Mouse (Mus musculus): ENCODE data around the gene Impg2. TPM values are rescaled to one million over a fixed set of nuclear protein-coding genes. Genes with fewer than 3 reads are reported as not detected.
A peak's percentile ranks its signal among the peaks of the same experiment; 100 is the strongest.

Impg2 gene
- polyA plus RNA-seq (2014; fragmentation: Nextera tagmentation; extraction: Ambion mirVana): 0.17 TPM in 1 of 2 replicates, not detected in the other

GRCm38 (mm10) chr16:56204051-56204450 lies at the start of gene Impg2:
Gene Impg2, plus strand, starts transcription at chr16:56204313.
- Histone ChIP-seq H3K36me3 (ENCODE audit: control insufficient read depth, insufficient read depth, low read length) (no peaks in the 10 kb centered on the region), H3K4me1 (ENCODE audit: control insufficient read depth, insufficient read depth, low read length) (no peaks in the 10 kb centered on the region), H3K9me3 (ENCODE audit: control insufficient read depth, low read length) (no peaks in the 10 kb centered on the region), H3K27ac (replicated peaks; ENCODE audit: low read depth, low read length) (no peak within 1 kb of the TSS), H3K9ac (ENCODE audit: low read length) (no peak within 1 kb of the TSS), H3K27me3 (ENCODE audit: control insufficient read depth, insufficient read depth, low read length) (no peaks in the 10 kb centered on the region), H3K4me3 (ENCODE audit: low read depth, low read length) (no peak within 1 kb of the TSS), H3K4me2 (ENCODE audit: low read depth, severe bottlenecking) (no peak within 1 kb of the TSS)
- WGBS: 46% methylated on average over 6 of the region's 6 CpGs
- DNase-seq (ENCODE audit: low spot score) (no peak), ATAC-seq (ENCODE audit: insufficient number of reproducible peaks, low FRiP score, low TSS enrichment, low read depth) (no peak)

- 90% methylated on average over 7 of the region's 7 CpGs for WGBS
- no peak overlapping the region for H3K27ac ChIP-seq (replicated peaks; ENCODE audit: low read depth, low read length)
- DNase-seq (ENCODE audit: low spot score): no peak
- H3K27me3 ChIP-seq (ENCODE audit: control insufficient read depth, insufficient read depth, low read length): no peaks in the 10 kb centered on the region
- H3K4me2 ChIP-seq (ENCODE audit: low read depth, severe bottlenecking): no peak overlapping the region
- no peaks in the 10 kb centered on the region for H3K4me1 ChIP-seq (ENCODE audit: control insufficient read depth, insufficient read depth, low read length)
- no peak overlapping the region for H3K9ac ChIP-seq (ENCODE audit: low read length)
- H3K36me3 ChIP-seq (ENCODE audit: control insufficient read depth, insufficient read depth, low read length): no peaks in the 10 kb centered on the region; the same call in 1 of the 2 replicates
- H3K9me3 ChIP-seq (ENCODE audit: control insufficient read depth, low read length): no peaks in the 10 kb centered on the region
- H3K4me3 ChIP-seq (ENCODE audit: low read depth, low read length): no peak overlapping the region
- no peak for ATAC-seq (ENCODE audit: insufficient number of reproducible peaks, low FRiP score, low TSS enrichment, low read depth)
Measured at GRCm38 (mm10) chr16:56163466-56163865, 40.6 kb upstream of the Impg2 start.

- ATAC-seq (ENCODE audit: insufficient number of reproducible peaks, low FRiP score, low TSS enrichment, low read depth) (no peak), DNase-seq (ENCODE audit: low spot score) (no peak)
- no peaks in the 10 kb centered on the region for H3K27me3 ChIP-seq (ENCODE audit: control insufficient read depth, insufficient read depth, low read length)
- no peak overlapping the region for H3K4me2 ChIP-seq (ENCODE audit: low read depth, severe bottlenecking)
- no peak overlapping the region for H3K9ac ChIP-seq (ENCODE audit: low read length)
- no peaks in the 10 kb centered on the region; the same call in 1 of the 2 replicates for H3K36me3 ChIP-seq (ENCODE audit: control insufficient read depth, insufficient read depth, low read length)
- no peaks in the 10 kb centered on the region for H3K9me3 ChIP-seq (ENCODE audit: control insufficient read depth, low read length)
- no peaks in the 10 kb centered on the region for H3K4me1 ChIP-seq (ENCODE audit: control insufficient read depth, insufficient read depth, low read length)
- no peak overlapping the region for H3K27ac ChIP-seq (replicated peaks; ENCODE audit: low read depth, low read length)
- H3K4me3 ChIP-seq (ENCODE audit: low read depth, low read length): no peak overlapping the region
Measured at GRCm38 (mm10) chr16:56170247-56170646, 33.9 kb upstream of the Impg2 start.

GRCm38 (mm10) chr16:56175867-56176581 lies 28.1 kb upstream of the Impg2 start:
- H3K9ac ChIP-seq (ENCODE audit: low read length): no peak overlapping the region
- H3K27ac ChIP-seq (replicated peaks; ENCODE audit: low read depth, low read length): no peak overlapping the region
- no peak overlapping the region for H3K4me2 ChIP-seq (ENCODE audit: low read depth, severe bottlenecking)
- no peak overlapping the region for H3K4me3 ChIP-seq (ENCODE audit: low read depth, low read length)
- no peaks in the 10 kb centered on the region for H3K4me1 ChIP-seq (ENCODE audit: control insufficient read depth, insufficient read depth, low read length)
- WGBS: 66% methylated on average over 8 of the region's 8 CpGs
- ATAC-seq (ENCODE audit: insufficient number of reproducible peaks, low FRiP score, low TSS enrichment, low read depth): no peak
- H3K9me3 ChIP-seq (ENCODE audit: control insufficient read depth, low read length): no peaks in the 10 kb centered on the region
- peak; percentile 35 for DNase-seq (ENCODE audit: low spot score)
- H3K36me3 ChIP-seq (ENCODE audit: control insufficient read depth, insufficient read depth, low read length): no peaks in the 10 kb centered on the region
- no peaks in the 10 kb centered on the region for H3K27me3 ChIP-seq (ENCODE audit: control insufficient read depth, insufficient read depth, low read length)

- no peak overlapping the region for H3K4me2 ChIP-seq (ENCODE audit: low read depth, severe bottlenecking)
- no peaks in the 10 kb centered on the region for H3K27me3 ChIP-seq (ENCODE audit: control insufficient read depth, insufficient read depth, low read length)
- ATAC-seq (ENCODE audit: insufficient number of reproducible peaks, low FRiP score, low TSS enrichment, low read depth) (no peak), DNase-seq (ENCODE audit: low spot score) (no peak)
- no peaks in the 10 kb centered on the region for H3K4me1 ChIP-seq (ENCODE audit: control insufficient read depth, insufficient read depth, low read length)
- no peak overlapping the region for H3K4me3 ChIP-seq (ENCODE audit: low read depth, low read length)
- H3K9me3 ChIP-seq (ENCODE audit: control insufficient read depth, low read length): no peaks in the 10 kb centered on the region
- peaks cover 2% of the 10 kb centered on the region; the same call in 1 of the 2 replicates for H3K36me3 ChIP-seq (ENCODE audit: control insufficient read depth, insufficient read depth, low read length)
- H3K27ac ChIP-seq (replicated peaks; ENCODE audit: low read depth, low read length): no peak overlapping the region
- no peak overlapping the region for H3K9ac ChIP-seq (ENCODE audit: low read length)
- WGBS: 93% methylated on average over 4 of the region's 4 CpGs
Measured at GRCm38 (mm10) chr16:56186863-56187262, 17.2 kb upstream of the Impg2 start.

GRCm38 (mm10) chr16:56188198-56188597 lies 15.9 kb upstream of the Impg2 start:
- whole genome bisulfite sequencing: 92% methylated on average over 9 of the region's 9 CpGs
- Histone ChIP-seq H3K27me3 (ENCODE audit: control insufficient read depth, insufficient read depth, low read length) (no peaks in the 10 kb centered on the region), H3K9me3 (ENCODE audit: control insufficient read depth, low read length) (no peaks in the 10 kb centered on the region), H3K4me2 (ENCODE audit: low read depth, severe bottlenecking) (no peak overlapping the region), H3K9ac (ENCODE audit: low read length) (no peak overlapping the region), H3K4me1 (ENCODE audit: control insufficient read depth, insufficient read depth, low read length) (no peaks in the 10 kb centered on the region), H3K27ac (replicated peaks; ENCODE audit: low read depth, low read length) (no peak overlapping the region), H3K4me3 (ENCODE audit: low read depth, low read length) (no peak overlapping the region), H3K36me3 (ENCODE audit: control insufficient read depth, insufficient read depth, low read length) (peaks cover 2% of the 10 kb centered on the region; the same call in 1 of the 2 replicates)
- ATAC-seq (ENCODE audit: insufficient number of reproducible peaks, low FRiP score, low TSS enrichment, low read depth): no peak
- no peak for DNase-seq (ENCODE audit: low spot score)

- WGBS: 53% methylated on average over 3 of the region's 3 CpGs
- H3K27ac ChIP-seq (replicated peaks; ENCODE audit: low read depth, low read length): no peak overlapping the region
- H3K4me2 ChIP-seq (ENCODE audit: low read depth, severe bottlenecking): no peak overlapping the region
- no peaks in the 10 kb centered on the region for H3K27me3 ChIP-seq (ENCODE audit: control insufficient read depth, insufficient read depth, low read length)
- no peak overlapping the region for H3K9ac ChIP-seq (ENCODE audit: low read length)
- no peaks in the 10 kb centered on the region for H3K36me3 ChIP-seq (ENCODE audit: control insufficient read depth, insufficient read depth, low read length)
- ATAC-seq (ENCODE audit: insufficient number of reproducible peaks, low FRiP score, low TSS enrichment, low read depth) (no peak), DNase-seq (ENCODE audit: low spot score) (no peak)
- no peak overlapping the region for H3K4me3 ChIP-seq (ENCODE audit: low read depth, low read length)
- H3K9me3 ChIP-seq (ENCODE audit: control insufficient read depth, low read length): no peaks in the 10 kb centered on the region
- no peaks in the 10 kb centered on the region for H3K4me1 ChIP-seq (ENCODE audit: control insufficient read depth, insufficient read depth, low read length)
Measured at GRCm38 (mm10) chr16:56212740-56213139, 8.6 kb downstream of the Impg2 start.

- no peaks in the 10 kb centered on the region for H3K9me3 ChIP-seq (ENCODE audit: control insufficient read depth, low read length)
- ATAC-seq (ENCODE audit: insufficient number of reproducible peaks, low FRiP score, low TSS enrichment, low read depth) (no peak), DNase-seq (ENCODE audit: low spot score) (no peak)
- no peak overlapping the region for H3K4me3 ChIP-seq (ENCODE audit: low read depth, low read length)
- no peak overlapping the region for H3K27ac ChIP-seq (replicated peaks; ENCODE audit: low read depth, low read length)
- no peak overlapping the region for H3K9ac ChIP-seq (ENCODE audit: low read length)
- no peaks in the 10 kb centered on the region for H3K36me3 ChIP-seq (ENCODE audit: control insufficient read depth, insufficient read depth, low read length)
- H3K27me3 ChIP-seq (ENCODE audit: control insufficient read depth, insufficient read depth, low read length): no peaks in the 10 kb centered on the region
- no peak overlapping the region for H3K4me2 ChIP-seq (ENCODE audit: low read depth, severe bottlenecking)
- no peaks in the 10 kb centered on the region for H3K4me1 ChIP-seq (ENCODE audit: control insufficient read depth, insufficient read depth, low read length)
Measured at GRCm38 (mm10) chr16:56227686-56228085, 23.6 kb downstream of the Impg2 start.

- H3K27ac ChIP-seq (replicated peaks; ENCODE audit: low read depth, low read length): no peak overlapping the region
- no peaks in the 10 kb centered on the region for H3K36me3 ChIP-seq (ENCODE audit: control insufficient read depth, insufficient read depth, low read length)
- 68% methylated on average over 2 of the region's 2 CpGs for WGBS
- no peaks in the 10 kb centered on the region for H3K9me3 ChIP-seq (ENCODE audit: control insufficient read depth, low read length)
- DNase-seq (ENCODE audit: low spot score): no peak
- no peak overlapping the region for H3K4me3 ChIP-seq (ENCODE audit: low read depth, low read length)
- no peak overlapping the region for H3K4me2 ChIP-seq (ENCODE audit: low read depth, severe bottlenecking)
- no peaks in the 10 kb centered on the region for H3K27me3 ChIP-seq (ENCODE audit: control insufficient read depth, insufficient read depth, low read length)
- no peak for ATAC-seq (ENCODE audit: insufficient number of reproducible peaks, low FRiP score, low TSS enrichment, low read depth)
- H3K4me1 ChIP-seq (ENCODE audit: control insufficient read depth, insufficient read depth, low read length): no peaks in the 10 kb centered on the region
- H3K9ac ChIP-seq (ENCODE audit: low read length): no peak overlapping the region
Measured at GRCm38 (mm10) chr16:56229455-56229854, 25.3 kb downstream of the Impg2 start.
